Mouse (Mus musculus) heart, embryonic 13.5 days (tissue): ENCODE results near the gene Ankrd23. TPM values are rescaled to one million over a fixed set of nuclear protein-coding genes. Genes with fewer than 3 reads are reported as not detected.
A peak's percentile ranks its signal among the peaks of the same experiment; 100 is the strongest.

Experiments
- ATAC-seq: fragments of 200-750 bp; cut with Nextera tagmentation; 2 replicates; pipeline ENCODE4 v1.8.0; 2017; ENCODE audit warnings: moderate TSS enrichment; ENCODE audit not compliant: insufficient number of reproducible peaks, low FRiP score, low TSS enrichment; ENCODE audit errors: extremely low read depth
- H3K27ac ChIP-seq: fragments of 300-500 bp; sonication (generic); replicated peaks from 2 replicates; pipeline ENCODE4 v1.5.1; 2015; ENCODE audit warnings: moderate library complexity, mild to moderate bottlenecking, inconsistent platforms
- H3K27me3 ChIP-seq: fragments of 300-500 bp; sonication (generic); replicated peaks from 2 replicates; pipeline ENCODE4 v1.6.1; 2015; ENCODE audit warnings: mild to moderate bottlenecking, inconsistent platforms
- H3K36me3 ChIP-seq: fragments of 300-500 bp; sonication (generic); 2 replicates; pipeline ENCODE4 v1.6.1; 2015; ENCODE audit warnings: mild to moderate bottlenecking, inconsistent platforms
- H3K4me1 ChIP-seq: fragments of 300-500 bp; sonication (generic); 2 replicates; pipeline ENCODE4 v1.6.1; 2015; ENCODE audit warnings: inconsistent platforms
- H3K4me2 ChIP-seq: fragments of 300-500 bp; sonication (generic); 2 replicates; pipeline ENCODE4 v1.6.1; 2015; ENCODE audit warnings: inconsistent platforms, mild to moderate bottlenecking, moderate library complexity
- H3K4me3 ChIP-seq: fragments of 300-500 bp; sonication (generic); 2 replicates; pipeline ENCODE4 v1.5.1; 2015; ENCODE audit warnings: moderate library complexity, mild to moderate bottlenecking, inconsistent platforms
- H3K9ac ChIP-seq: fragments of 300-500 bp; sonication (generic); 2 replicates; pipeline ENCODE4 v1.6.1; 2015; ENCODE audit warnings: inconsistent platforms, mild to moderate bottlenecking, moderate library complexity
- H3K9me3 ChIP-seq: fragments of 300-500 bp; sonication (generic); 2 replicates; pipeline ENCODE4 v1.6.1; 2016; ENCODE audit warnings: inconsistent platforms
- WGBS: fragments of 180-500 bp; shearing (Covaris S2); methylation state at CpG from one replicate; pipeline ENCODE4 v1.1.7; 2015; ENCODE audit warnings: mixed read lengths; 5-methylcytosine and 5-hydroxymethylcytosine counted together
- polyA plus RNA-seq: library from polyadenylated mRNA; unstranded; fragments of >200 nt; fragmentation: Nextera tagmentation; extraction: Ambion mirVana; gene quantifications from 2 replicates; pipeline ENCODE4 v1.2.1, GENCODE M21; 2015

Ankrd23 gene
- polyA plus RNA-seq, 1 experiment from 2014 or later = 17.7 TPM

DNA sequence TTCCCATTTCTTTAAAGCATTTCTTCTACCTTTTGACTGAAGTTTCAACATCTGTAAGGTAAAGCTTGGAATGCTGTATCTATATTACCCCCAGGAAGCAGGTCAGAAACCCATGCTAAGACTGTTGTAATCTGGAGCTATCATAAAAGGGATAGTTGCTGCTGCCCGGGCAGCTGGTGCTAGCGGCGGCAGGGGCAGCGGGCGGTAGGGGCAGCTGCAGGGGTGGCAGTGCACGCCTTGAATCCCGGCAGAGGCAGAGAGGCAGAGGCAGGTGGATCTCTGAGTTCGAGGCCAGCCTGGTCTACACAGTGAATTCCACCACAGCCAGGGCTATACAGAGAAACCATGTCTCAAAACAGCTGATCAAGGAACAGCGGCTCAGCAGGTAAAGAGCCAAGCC lies 6.2 kb upstream of the Ankrd23 start:
- H3K4me3 ChIP-seq = no peak overlapping the region
- H3K9me3 ChIP-seq = no peaks in the 10 kb centered on the region
- WGBS = 84% methylated on average over 9 of the region's 9 CpGs
- no peak overlapping the region for H3K27ac ChIP-seq
- peaks cover 45% of the 10 kb centered on the region for H3K4me1 ChIP-seq
- no peak overlapping the region for H3K4me2 ChIP-seq
- H3K36me3 ChIP-seq = peaks cover 56% of the 10 kb centered on the region
- no peak for ATAC-seq
- H3K9ac ChIP-seq = no peak overlapping the region
- no peaks in the 10 kb centered on the region for H3K27me3 ChIP-seq

DNA sequence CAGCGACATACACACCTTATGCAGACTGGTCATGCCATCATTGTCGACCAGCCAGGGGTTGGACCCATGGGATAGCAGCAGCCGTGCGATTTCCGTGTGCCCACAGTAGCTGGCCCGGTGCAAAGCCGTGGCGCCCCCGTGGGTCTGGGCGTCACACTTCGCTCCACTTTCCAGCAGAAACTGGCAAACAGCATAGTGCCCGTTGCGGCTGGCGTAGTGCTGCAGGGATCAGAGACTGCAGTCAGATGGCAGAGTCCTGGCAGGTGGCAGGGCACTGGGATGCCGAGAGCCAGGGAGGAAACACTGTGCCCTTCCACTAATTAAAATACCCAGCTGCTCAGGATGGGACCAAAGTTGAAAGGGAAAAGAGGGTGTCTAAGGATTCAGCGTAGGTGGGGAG lies 5.2 kb upstream of the Ankrd23 start:
- Histone ChIP-seq H3K27ac (no peak overlapping the region), H3K4me3 (no peak overlapping the region), H3K27me3 (no peaks in the 10 kb centered on the region), H3K9me3 (no peaks in the 10 kb centered on the region), H3K9ac (no peak overlapping the region), H3K36me3 (peaks cover 61% of the 10 kb centered on the region), H3K4me1 (peaks cover 43% of the 10 kb centered on the region), H3K4me2 (no peak overlapping the region)
- 90% methylated on average over 16 of the region's 16 CpGs for WGBS
- no peak for ATAC-seq

DNA sequence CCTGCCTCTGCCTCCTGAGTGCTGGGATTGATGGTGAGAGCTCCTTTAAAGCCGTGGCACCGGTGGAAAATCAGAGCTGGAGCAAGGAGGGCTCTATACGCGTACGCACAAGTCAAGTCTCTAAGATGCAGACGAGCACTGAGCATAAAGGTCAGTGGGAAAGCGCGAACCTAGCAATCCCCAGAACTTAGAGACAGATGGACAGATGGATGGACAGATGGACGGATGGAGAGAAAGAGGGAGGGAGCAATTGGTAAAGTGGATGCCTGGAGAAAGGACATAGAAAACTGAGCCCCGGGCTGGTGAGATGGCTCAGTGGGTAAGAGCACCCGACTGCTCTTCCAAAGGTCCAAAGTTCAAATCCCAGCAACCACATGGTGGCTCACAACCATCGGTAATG lies 4.1 kb upstream of the Ankrd23 start:
- no peaks in the 10 kb centered on the region for H3K9me3 ChIP-seq
- 0 out of 2 replicates have a peak overlapping the region, but pooled peaks have one; percentile 24 for H3K27ac ChIP-seq
- 91% methylated on average over 12 of the region's 12 CpGs for WGBS
- H3K27me3 ChIP-seq = no peaks in the 10 kb centered on the region
- no peak overlapping the region for H3K9ac ChIP-seq
- H3K4me2 ChIP-seq = no peak overlapping the region
- H3K36me3 ChIP-seq = peaks cover 61% of the 10 kb centered on the region
- H3K4me3 ChIP-seq = no peak overlapping the region
- H3K4me1 ChIP-seq = peaks cover 44% of the 10 kb centered on the region
- ATAC-seq = no peak

DNA sequence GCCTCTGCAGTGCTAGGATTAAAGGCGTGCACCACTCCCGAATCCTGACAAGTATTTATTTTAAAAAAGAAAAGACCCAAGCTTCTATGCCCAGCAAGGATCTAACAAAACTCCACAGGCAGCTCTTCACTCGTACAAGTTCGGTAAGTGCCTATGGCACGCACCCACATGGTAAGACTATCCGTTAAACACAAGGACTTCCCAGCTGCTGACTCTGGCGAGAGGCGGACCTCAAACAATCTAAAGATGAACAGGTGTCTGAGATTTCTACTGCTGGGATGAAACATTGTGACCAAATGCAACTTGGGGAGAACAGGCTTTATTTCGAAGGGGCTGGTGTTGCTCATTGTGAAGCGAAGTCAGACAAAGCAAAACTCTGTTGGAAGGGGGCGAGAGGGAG lies 3.4 kb upstream of the Ankrd23 start:
- Histone ChIP-seq H3K27ac (peak overlapping the region; percentile 92), H3K4me2 (no peak overlapping the region), H3K9ac (no peak overlapping the region), H3K27me3 (no peaks in the 10 kb centered on the region), H3K4me3 (no peak overlapping the region), H3K36me3 (peaks cover 61% of the 10 kb centered on the region), H3K4me1 (peaks cover 45% of the 10 kb centered on the region), H3K9me3 (no peaks in the 10 kb centered on the region)
- ATAC-seq = no peak
- 88% methylated on average over 11 of the region's 11 CpGs for WGBS

DNA sequence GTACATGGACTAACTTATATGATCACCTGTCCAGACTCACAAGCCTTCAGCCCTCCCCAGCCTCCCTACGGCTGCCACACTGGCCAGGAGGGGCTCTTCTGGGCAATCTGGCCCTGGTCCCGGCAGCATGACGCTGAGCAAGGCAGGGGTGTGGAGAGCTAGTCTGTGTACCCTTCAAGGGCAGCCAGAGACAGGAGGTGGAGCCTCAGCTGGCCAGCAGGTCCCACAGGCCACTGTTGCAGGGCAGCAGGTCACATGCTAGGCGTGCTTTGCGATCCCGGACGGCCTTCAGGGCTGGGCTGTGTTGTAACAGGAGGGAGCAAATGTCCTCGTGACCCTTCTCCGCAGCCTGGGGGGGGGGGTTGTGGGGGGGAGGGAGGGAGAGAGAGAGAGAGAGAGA lies 2.5 kb upstream of the Ankrd23 start, which contains the start of gene Gm42417:
TSS of gene Gm42417 (minus strand) at position 244 of the 400 bp plus-strand sequence.
- H3K9ac ChIP-seq = peak within 1 kb of the TSS; percentile 58
- H3K27ac ChIP-seq = peak within 1 kb of the TSS; percentile 92
- peaks cover 54% of the 10 kb centered on the region for H3K4me1 ChIP-seq

DNA sequence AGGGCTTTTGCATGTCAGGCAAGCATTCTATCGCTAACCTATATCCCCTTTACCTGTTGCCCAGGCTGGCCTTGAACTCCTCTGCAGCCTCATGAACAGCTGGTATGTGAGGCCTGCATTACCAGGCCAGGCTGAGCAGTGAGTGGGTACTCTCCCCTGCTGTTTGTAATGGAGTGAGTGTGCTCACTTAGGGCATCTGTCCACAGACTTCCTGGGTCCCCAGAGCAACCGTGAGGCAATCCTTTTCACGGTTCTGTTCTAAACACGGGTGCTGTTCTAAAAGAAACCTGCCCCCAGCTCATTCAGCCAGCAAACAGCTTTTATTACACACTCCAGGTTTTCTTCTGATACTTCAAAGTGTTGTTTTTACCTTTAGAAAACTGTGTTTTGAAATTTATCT lies 2.0 kb upstream of the Ankrd23 start:
- peak overlapping the region; percentile 16; the same call in 1 of the 2 replicates for H3K9ac ChIP-seq
- no peaks in the 10 kb centered on the region for H3K27me3 ChIP-seq
- 64% methylated on average over 4 of the region's 4 CpGs for WGBS
- H3K36me3 ChIP-seq = peaks cover 55% of the 10 kb centered on the region
- no peak overlapping the region for H3K4me2 ChIP-seq
- no peak for ATAC-seq
- H3K27ac ChIP-seq = peak overlapping the region; percentile 92
- peaks cover 59% of the 10 kb centered on the region for H3K4me1 ChIP-seq
- H3K9me3 ChIP-seq = no peaks in the 10 kb centered on the region
- H3K4me3 ChIP-seq = no peak overlapping the region

More for the DNA sequence above, 2.5 kb upstream of the Ankrd23 start, which contains the start of gene Gm42417:
- ATAC-seq = peak; percentile 82
- Histone ChIP-seq H3K9me3 (no peaks in the 10 kb centered on the region), H3K4me2 (no peak within 1 kb of the TSS), H3K4me3 (no peak within 1 kb of the TSS), H3K36me3 (peaks cover 60% of the 10 kb centered on the region), H3K27me3 (no peaks in the 10 kb centered on the region)
- WGBS = 26% methylated on average over 9 of the region's 9 CpGs

DNA sequence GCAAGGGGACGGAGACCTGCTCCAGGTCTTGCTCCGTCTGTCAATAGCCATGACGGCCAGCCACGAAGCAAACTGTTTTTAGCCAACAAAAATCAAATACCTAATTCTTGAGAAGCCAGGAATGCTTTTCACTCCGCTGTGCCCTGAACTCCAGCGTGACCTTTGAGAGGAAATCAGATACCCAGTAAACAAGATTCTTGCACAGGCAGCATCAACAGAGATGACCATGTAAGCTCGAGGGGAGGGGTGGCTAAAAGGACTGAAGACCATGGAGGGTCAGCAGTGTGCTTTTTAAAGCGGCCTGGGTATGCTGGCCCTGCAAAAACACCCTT lies 320 bp downstream of the Ankrd23 start:
- Histone ChIP-seq H3K36me3 (peaks cover 48% of the 10 kb centered on the region), H3K4me2 (peak overlapping the region; percentile 12), H3K27ac (peak overlapping the region; percentile 89), H3K27me3 (no peaks in the 10 kb centered on the region), H3K4me1 (peaks cover 68% of the 10 kb centered on the region), H3K4me3 (no peak overlapping the region), H3K9me3 (no peaks in the 10 kb centered on the region), H3K9ac (peak overlapping the region; percentile 66)
- no peak for ATAC-seq
- WGBS = 31% methylated on average over 8 of the region's 8 CpGs

DNA sequence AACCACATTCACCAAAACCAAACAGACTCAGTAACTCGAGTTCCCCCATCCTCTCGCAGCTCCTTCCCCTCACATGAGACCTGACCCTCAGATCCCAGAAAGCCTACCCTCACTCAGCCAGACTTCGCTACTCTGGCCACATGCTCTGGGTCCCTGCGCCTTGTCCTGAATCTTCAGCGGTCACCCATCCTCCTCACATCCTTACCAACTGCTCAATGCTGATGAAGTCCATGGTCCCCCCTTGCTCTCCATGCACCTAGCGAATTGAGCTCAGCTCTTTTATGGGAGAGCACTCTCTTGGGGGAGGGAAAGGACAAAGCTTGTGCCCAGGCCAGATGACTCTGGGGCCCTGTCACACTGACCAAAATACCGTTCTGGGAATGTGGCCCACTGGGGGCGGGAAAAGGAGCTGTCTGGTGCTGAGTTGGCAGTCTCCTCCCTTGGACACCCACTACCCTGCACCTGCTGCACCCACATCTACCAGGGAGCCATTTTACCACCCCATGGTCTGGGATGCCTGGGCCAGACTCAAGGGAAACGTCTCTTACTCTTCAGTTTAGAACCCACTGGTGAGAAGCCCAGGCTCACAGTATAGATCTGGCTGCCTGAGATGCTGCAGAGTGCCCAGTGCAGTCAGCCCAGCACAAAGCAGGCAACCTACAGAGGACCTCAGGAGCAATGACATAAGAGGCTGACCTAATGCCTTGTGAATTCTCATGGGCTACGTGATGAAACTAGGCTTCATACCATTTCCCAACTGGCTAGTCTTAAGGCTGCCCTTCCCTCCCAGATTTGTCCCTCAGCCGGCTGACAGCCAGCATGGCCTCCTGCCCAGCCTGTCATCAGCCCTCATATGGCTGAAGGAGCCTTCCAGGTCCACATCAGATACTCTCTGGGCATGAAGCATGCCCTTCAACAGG lies 946 bp downstream of the Ankrd23 start:
- Histone ChIP-seq H3K27me3 (no peaks in the 10 kb centered on the region), H3K4me2 (peak overlapping the region; percentile 12), H3K4me3 (no peak overlapping the region), H3K9ac (peak overlapping the region; percentile 66), H3K9me3 (no peaks in the 10 kb centered on the region), H3K36me3 (peaks cover 43% of the 10 kb centered on the region), H3K4me1 (peaks cover 75% of the 10 kb centered on the region), H3K27ac (peak overlapping the region; percentile 89)
- 61% methylated on average over 11 of the region's 11 CpGs for WGBS
- ATAC-seq = no peak; the same call in 1 of the 2 replicates

DNA sequence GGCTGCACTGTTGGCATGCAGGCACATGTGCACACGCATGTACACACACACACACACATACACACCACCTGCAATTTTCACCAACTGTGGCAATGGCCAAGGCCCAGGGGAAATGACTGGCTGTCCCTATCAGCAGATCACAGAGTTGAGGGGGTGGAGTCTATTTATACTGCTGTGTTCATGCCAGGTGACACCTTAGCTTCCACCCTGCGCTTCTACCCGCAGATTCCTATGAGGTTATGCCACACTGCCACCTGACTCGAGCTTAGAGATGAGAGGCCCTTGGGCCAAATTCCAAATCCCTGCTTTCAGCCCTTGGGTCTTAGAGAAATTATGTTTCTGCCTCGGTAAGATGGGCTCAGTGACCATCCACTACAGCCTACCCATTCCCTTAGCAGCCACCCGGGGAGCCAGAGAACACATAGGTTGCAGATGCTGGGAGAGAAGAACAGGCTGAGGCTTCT lies 2.1 kb downstream of the Ankrd23 start:
- no peaks in the 10 kb centered on the region for H3K9me3 ChIP-seq
- H3K27me3 ChIP-seq = no peaks in the 10 kb centered on the region
- peak overlapping the region; percentile 66; the same call in 1 of the 2 replicates for H3K9ac ChIP-seq
- no peak overlapping the region for H3K4me2 ChIP-seq
- H3K36me3 ChIP-seq = peaks cover 34% of the 10 kb centered on the region
- H3K4me1 ChIP-seq = peaks cover 83% of the 10 kb centered on the region
- H3K27ac ChIP-seq = peak overlapping the region; percentile 89
- no peak overlapping the region for H3K4me3 ChIP-seq
- no peak for ATAC-seq
- 60% methylated on average over 6 of the region's 6 CpGs for WGBS

DNA sequence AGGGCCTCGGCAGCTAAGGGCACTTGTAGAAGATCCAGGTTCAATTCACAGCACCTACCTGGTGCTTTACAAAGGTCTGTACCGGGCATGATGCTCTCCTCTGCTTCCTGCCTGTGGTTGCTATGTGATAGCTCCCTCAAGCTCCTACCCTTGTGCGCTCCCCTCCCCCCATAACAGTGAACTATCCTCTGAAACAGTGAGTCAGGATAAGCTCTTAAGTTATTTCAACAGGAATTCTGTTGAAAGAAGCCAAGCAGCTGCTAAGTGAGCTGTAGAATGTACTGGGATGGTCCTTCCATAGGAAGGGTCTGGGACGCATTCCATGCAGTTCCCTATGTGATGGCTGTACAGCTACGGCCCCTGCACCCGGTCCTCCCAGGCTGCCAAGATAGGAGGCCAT lies 3.1 kb downstream of the Ankrd23 start:
- peaks cover 25% of the 10 kb centered on the region for H3K36me3 ChIP-seq
- peaks cover 75% of the 10 kb centered on the region for H3K4me1 ChIP-seq
- H3K9me3 ChIP-seq = no peaks in the 10 kb centered on the region
- H3K4me2 ChIP-seq = no peak overlapping the region
- 52% methylated on average over 6 of the region's 6 CpGs for WGBS
- no peak for ATAC-seq
- no peak overlapping the region for H3K4me3 ChIP-seq
- peak overlapping the region; percentile 89; the same call in 1 of the 2 replicates for H3K27ac ChIP-seq
- peak overlapping the region; percentile 34 for H3K9ac ChIP-seq
- H3K27me3 ChIP-seq = no peaks in the 10 kb centered on the region

DNA sequence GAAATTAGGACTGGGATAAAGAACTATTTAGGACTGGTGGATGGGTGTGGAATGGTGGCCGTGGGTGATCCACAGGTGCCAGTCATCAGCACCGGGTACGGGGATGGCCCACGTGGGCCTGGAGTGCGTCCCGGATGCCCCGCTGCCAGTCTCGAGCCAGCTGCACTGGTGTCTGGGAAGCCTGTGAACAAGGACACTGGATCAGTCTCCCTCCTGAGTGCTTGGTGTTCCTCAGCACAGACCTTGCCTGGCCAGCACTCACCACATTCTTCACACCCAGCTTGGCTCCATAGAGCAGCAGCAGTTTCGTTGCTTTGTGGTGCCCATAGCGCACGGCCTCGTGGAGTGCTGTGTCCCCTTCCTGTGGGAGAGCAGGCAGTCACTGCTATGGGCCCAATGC lies 5.2 kb downstream of the Ankrd23 start:
- Histone ChIP-seq H3K27ac (peak overlapping the region; percentile 20), H3K4me3 (no peak overlapping the region), H3K4me1 (peaks cover 75% of the 10 kb centered on the region), H3K27me3 (no peaks in the 10 kb centered on the region), H3K9ac (peak overlapping the region; percentile 34; the same call in 1 of the 2 replicates), H3K36me3 (peaks cover 22% of the 10 kb centered on the region), H3K4me2 (no peak overlapping the region), H3K9me3 (no peaks in the 10 kb centered on the region)
- 78% methylated on average over 12 of the region's 12 CpGs for WGBS
- ATAC-seq = no peak
